Mouse (Mus musculus) ovary, adult 18-20 months (tissue): ENCODE data around the gene Cpne2.
A peak's percentile ranks its signal among the peaks of the same experiment; 100 is the strongest.

Experiments
- DNase-seq: peaks from one replicate; pipeline ENCODE4 v3.0.0; 2022; ENCODE audit warnings: low spot score, mixed read lengths

The Cpne2 gene

DNA sequence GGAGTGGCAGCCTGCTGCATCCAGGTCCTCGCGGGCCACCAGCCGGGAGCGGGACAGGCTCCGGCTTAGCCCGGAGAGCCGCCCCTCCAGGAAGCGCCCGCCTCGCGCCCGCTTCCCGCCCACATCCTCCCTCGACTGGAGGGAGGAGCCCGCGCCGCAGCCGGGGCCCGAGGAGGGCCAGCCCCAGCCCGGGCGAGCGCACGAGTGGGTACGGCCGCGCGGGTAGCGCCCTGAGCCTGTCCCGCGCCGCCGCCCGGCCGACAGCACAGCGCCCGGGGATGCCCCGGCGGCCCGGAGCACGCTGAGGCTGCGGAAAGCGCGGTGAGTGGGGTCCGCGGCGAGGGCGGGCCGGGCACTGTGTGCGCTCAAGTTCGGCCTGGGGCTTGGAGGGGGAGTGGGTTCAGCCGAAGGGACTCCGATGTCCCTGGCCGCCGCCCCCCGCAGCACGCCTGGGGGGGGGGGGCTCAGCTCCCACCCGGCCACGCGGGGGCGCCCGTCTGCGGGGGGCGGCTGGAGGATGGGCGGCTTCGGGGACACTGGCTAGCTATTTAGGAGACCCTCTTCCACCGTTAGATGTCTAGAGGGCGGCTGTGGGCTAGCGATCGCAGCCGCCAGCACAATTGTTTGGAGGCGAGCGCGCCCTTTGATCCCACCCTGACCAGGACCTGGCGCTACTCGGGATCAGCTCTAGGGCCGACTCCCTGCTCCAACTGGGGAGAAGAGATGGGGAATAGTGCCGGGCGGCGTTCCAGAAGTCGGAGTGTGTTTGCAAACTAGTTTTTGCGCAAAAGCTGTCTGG is at the start of gene Cpne2:
TSS of gene Cpne2 (plus strand) at position 118 of the 799 bp plus-strand sequence.
- DNase-seq, result peak; percentile 55

DNA sequence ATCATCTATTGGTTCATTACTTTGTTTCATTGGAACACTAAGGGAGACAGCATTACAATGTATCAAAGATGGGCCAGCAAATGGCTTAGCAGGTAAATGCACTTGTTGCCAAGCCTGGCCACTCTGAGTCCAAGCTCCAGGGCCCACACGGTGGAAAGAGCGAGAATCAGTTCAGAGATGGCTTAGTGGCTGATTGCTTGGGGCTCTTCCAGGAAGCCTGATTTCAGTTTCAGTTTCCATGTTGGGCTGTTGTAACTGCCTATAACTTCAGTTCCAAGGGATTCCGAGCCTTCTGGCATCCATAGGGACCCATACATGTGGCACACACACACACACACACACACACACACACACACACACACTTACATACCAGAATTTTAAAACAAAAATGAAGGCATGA is 47.5 kb upstream of the Cpne2 start:
- no peak for DNase-seq

DNA sequence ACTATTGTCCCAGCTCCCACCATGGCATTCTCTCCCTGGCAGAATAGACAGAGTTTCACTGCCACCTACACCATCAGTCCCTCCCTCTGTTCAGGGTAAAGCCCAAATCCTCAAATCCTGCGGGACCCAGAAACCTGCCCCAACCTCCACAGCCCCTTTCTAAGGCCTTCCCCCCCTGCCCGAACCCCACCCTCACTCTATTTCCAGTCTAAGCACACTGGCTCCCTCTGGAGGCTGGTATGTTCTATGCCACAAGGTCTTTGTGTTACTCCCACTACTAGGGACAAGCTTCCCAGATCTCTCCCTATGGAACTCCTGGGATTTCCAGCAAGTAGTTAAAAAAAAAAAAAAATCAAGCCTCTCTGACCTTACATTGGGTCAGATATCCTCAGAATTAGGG is 46.9 kb upstream of the Cpne2 start:
- DNase-seq, result no peak

DNA sequence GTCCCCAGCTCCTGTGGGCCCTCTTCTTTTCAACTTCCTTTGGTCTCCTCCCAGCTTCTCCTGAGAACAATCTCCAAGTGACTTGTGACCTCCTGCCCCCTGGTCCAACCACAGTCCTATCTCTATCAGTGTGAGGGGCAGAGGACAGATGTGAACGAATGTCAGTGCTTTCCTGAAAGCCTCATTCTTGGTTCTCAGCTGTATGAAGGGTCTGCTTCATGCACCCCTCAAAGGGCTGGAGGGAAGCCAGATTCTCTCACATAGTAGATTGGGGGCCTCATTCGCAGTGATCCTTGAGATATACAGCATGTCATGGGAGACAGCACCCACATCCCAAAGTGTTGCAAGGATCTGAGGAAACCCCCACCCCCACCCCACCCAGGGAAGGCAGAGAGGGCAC is 44.8 kb upstream of the Cpne2 start:
- DNase-seq, result no peak

DNA sequence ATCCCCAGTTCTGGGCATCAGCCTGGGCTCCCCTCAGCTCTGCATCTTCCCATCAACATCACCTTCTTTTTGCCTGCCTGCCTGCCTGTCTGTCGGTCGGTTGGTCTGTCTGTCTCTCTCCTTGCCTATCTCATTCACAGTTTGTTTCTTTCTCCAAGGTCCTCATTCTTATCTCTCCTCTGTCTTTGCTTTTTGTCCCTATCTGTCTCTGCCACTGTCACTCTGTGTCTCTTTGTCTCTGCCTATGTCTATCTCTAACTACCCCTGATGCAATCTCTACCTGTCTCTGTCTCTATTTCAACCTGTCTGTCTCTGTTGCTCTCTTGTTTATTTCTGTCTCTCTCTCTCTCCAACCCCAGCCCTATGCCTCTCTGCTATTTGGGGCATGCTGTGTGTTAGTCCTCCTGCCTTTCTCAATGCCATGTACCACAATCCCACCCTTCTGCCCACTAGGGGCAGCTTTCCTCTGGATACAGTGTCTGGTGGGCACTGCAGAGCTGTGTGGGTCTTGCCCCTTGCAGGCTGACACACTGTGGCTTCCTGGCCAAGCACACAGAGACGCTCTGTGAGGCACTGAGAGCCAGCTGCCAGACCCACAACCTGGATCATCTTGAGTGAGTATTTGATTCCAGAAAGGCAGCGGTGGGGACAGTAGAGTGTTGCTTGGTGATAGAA is 42.8 kb upstream of the Cpne2 start:
- DNase-seq, result no peak

DNA sequence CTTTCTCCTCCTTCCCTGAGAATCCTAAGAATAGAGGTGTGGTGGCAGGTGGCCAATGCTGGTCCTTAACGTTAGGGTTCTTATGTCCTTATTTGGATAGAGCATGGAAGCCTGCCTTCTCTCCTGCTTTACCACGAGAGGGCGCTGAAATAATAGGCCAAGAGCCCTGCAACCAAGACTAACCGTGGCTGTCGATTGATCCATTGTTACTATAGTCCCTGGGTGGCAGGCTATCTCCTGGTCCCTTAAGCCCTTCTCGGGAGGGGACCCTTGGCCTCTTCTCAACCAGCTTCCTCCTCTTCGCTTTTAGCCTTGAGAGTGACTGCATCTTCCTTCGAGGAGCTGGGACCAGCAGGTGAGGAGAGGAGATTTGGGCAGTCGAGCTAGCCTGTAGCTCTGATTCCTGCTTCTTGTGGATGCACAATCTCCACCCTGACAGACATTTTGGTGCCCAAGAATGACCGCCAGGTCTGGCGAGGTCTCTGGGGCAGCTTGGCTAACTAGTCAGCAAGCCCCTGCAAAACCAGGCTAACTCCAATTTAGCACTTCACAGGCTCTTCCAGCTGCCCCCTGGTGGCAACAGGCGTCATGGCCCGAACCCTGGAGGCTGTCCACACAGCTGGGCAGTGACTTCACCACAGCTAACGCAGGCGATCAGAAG is 40.6 kb upstream of the Cpne2 start:
- peak; percentile 50 for DNase-seq

DNA sequence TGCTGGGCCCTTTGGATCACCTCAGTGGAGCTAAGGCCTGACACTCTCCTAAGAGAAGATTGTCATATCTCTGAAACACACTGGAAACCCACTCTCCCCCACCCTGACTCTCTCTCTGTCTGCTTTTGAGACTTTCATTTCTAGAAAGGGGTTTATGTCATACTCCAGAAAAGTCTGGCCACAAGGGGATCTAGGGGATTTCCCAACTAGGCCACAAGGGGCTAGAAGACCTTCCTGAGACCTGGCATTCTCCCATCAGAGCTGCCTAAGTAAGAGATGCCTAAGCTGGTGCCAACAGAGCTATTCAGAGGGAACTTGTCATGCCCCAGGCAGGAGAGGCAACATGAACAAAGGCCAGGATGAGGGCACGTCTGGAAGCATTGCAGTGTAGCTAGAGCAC is 39.5 kb upstream of the Cpne2 start:
- DNase-seq, result no peak

DNA sequence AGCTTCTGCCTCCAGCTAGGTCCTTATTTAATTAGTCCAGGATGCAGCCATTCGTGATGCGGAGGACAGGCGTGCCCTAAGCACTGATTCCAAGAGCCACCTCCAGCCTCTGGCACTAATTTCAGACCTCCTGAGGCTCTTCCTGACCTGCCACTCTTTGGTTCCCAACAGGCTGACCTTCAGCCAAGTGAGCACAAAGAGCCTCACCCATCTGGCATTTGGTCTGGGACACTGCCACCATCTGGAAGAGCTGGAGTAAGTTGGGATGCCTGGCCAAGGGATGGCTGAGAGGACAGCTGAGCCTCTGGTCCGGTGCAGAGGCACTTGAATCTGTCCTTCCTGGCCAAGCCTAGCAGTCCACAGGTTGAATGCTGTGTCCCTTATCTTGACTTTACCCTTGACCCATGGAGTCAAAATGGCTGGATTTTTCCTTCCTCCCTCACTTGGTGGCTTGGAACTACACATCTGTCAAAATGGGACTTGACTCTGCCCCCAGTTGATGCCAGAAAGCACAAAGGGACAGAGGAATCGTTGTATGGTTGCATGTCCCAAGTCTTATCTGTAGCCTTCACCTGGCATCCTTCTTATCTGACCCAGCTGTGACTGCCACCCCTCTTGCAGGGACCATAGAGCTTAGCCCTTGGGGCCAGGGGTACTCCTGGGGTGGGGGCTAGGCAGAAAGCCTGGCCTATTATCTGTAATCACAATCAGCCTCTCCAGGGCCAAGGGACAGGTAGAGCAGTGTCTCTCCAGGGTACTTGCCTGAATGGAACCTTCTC is 17.2 kb upstream of the Cpne2 start:
- DNase-seq, result no peak

DNA sequence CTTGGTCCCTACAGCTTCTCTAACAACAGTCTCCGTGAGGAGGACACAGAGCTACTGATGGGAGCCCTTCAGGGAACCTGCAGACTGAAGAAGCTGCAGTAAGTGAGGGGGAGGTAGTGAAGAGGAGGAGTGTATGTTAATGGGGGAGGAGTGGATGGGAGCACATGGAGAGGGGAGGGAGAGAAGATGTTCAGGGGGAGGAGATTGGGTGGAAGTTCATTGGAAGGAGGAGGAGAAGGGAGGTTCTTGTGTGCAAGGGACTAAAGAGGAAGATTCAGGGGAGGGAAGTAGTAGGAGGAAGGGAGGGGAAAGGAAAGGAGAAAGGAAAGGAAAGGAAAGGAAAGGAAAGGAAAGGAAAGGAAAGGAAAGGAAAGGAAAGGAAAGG is 16.6 kb upstream of the Cpne2 start:
- DNase-seq, result no peak

DNA sequence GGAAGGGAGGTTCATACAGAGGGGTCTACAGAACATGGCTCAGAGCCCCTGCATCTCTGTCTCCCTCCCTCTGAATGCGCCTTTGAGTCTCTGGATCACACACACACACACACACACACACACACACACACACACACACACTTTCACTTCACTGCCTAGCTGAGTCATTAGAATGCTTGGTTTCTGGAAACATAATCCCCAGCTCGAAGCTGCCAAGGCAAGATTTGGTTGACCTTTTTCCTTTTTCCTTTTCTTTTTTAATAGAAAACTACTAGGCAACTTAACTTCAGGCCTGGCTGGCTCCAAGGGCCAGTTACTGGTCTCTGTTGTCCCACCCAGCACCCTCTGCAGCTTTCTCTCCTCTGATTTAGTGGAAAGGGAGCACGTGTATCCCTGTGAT is 16.0 kb upstream of the Cpne2 start:
- no peak for DNase-seq

DNA sequence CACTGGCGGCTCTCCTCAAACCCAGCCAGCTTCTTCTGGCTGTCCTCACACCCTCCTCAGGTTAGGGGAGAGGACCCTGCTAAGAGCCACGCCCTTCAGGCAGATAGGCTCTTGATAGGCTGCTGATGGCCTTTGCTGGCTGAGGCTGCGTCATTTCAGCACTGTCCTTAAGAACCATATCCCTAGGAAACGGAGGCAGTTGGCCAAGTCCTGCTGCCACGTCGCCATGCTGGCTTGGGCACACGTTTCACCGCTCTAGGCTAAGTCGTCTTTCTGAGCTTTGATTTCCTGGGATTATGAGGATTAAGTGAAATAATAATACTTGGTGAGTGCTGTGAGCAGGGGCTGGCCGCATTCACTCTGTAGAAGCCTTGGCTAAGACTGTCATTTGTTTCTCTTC is 14.5 kb upstream of the Cpne2 start:
- no peak for DNase-seq

DNA sequence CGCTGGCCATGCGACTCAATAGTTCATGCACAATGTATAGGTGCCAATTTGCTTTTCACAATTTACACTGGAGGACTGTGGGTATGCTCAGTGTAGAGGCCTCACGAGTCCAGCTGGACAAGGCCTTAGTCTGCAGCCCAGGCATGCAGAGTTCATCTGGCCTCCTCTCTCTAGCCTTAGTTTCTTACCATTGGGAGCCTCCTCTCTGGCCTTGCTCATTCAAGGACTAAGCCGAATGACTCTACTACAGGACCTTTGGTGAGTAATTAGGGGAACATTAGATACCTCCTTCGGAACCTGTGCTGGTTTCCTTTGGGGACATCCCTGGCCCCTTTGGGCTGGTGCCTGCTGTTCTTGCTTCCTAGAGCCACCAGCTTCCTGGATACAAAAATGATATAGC is 13.8 kb upstream of the Cpne2 start:
- DNase-seq, result no peak

DNA sequence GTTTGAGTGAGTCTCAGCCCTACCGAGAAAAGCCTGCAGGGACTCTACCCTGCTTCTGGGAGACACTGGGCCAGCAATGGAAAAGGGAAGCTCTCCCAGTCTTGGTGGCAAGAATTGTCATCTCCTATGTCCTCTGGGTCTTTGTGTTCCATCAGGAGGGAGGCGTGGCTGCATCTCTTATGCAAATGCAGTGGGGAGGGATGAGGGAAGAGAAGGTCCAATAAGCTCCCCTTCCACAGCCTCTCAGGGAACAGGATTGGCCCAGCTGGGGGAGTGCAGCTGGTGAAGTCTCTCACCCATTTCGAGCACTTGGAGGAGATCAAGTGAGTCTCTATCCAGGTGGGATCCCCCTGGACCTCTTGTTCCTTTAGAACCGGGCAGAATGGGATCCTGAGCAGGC is 11.3 kb upstream of the Cpne2 start:
- no peak for DNase-seq

DNA sequence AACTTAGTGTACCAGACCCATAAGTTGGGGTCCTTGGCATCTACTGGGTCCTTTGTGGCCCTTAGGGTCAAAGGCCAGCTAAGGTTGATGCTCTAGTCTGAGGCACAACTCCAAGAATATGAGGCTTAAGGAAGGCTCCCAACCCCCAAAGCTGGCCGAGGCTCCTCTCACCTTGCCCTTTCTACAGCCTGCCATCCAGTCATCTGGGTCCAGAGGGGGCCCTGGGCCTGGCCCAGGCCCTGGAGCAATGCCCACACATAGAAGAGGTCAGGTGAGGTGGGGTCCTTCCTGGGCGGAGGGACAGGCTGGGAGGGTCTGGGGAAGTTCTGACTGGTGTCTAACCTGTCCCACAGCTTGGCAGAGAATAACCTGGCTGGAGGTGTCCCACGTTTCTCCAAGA is 10.3 kb upstream of the Cpne2 start:
- no peak for DNase-seq

DNA sequence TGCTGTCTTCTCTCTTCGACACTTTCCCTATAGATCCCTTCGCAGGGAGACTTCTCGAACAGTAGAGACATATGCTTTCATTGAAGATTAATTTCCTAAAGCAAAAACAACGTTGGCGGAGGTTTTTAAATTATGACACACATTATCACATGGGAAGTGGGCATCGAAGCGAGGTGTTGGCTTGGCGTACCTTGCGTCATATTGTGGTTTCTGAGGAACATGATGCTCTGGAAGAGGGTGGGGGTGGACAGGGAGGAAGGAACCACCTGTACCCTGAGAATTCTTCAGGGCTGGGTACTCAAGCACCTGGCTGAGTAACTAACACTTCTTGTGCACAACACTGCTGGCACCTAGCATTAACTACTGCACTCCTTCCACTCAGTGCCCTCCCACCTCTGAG is 8.2 kb upstream of the Cpne2 start:
- DNase-seq, result no peak

DNA sequence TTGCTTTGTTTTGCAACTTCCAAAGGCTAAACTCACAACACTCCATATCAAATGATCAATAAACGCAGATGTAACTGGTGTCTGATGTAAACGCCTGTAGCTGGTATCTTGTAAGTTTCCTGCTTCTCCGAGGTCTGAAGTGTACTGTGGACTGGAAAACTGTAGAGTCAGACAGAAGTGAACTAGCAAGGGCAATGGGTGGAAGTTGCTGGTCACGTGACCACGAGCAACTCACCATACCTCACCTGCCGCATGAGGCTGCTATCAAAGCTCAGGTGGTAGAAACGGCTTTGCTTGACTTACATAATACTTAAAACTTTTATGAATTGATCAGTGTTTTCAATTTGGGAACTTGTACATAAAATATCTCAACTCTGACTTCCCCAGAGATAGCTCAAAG is 5.6 kb upstream of the Cpne2 start:
- no peak for DNase-seq

DNA sequence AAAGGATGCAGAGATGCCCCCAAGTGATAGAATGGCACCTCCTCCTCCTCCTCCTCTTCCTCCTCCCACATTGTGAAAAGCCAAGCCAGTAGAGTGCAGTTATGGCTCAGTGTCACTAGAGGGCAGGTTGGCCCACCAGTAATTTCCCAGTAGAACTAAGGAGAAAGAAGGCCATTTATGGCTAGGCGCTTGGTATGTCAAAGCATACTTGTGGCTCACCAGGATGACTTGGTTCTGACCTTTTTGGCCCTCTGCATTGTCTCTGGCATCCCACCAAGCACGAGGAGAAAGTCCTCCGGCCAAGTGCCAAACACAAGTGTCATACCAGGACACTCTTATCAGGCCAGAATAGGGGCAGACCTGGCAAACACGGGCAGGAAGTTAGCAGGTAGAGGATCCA is 4.5 kb upstream of the Cpne2 start:
- peak; percentile 9 for DNase-seq

DNA sequence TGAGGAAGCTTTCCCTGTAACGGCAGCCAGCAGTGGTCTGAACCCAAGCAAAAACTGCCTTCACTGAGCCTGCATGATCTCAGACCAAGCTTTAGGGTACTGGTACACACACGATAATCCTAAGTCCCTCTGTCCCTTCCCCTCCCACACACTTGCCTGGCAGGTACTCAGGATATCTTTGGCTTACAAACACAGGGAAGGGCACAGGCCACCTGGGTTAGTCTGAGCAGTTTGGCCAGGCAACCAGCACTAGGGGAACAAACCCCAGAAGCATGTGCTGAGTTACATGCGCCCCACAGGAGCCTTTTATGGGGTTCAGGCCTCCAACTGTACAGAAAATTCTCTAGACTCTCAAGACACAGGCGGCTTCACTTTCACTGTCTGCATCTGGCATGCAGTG is 2.9 kb upstream of the Cpne2 start:
- DNase-seq, result no peak

DNA sequence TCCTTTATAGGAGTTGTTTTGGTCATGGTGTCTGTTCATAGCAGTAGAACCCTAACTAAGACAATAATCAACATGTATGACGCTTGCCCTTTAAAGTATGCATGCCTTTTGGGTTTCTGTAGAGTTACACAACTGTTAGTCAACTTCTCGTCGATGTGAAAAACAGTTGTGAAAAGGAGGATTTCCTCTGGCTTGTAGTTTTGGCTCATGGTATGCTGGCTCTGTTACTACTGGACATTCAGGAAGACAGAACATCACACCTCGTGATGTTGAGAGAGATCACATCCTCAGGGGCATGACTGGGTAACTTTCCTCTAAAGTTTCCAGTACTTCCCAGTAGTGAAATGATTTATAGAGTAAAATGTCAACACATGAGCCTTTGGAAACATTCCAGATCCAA is 2.1 kb upstream of the Cpne2 start:
- no peak for DNase-seq

DNA sequence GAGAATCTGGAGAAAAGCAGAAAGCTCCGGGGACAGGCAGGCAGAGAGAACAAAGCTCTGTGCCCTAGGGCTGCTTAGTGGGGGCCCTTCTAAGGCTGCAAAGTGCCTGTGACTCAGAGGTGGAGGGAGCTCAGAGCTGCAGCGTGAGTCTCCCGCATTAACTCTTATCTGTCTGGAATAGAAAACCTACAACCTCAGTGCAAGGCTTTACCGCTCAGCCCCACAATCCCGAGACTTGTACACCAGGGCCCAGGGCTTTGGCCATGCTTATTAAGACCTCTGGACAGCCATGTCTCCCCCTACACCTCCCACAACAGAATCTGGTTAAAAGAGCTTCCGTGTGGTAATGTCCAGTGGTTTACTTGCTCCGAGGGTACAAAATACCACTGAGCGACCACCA is 790 bp upstream of the Cpne2 start:
- DNase-seq, result no peak

DNA sequence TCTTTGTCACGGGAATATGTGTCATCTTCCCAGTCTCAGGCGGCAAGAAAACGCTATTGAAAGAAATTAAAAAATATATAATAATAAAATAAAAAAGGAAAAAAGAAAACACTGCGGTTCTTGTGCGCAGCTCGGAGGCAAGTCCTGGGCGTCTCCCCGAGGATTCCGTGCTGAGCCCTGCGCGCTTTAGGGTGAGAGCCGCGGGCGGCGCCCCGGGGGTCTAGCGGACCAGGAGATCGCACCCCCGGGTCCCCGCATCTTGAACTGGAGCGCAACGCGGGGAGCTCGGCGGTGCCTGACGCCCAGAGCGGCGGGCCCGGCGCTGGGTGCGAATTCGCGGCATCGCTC is 291 bp upstream of the Cpne2 start:
- DNase-seq, result no peak

DNA sequence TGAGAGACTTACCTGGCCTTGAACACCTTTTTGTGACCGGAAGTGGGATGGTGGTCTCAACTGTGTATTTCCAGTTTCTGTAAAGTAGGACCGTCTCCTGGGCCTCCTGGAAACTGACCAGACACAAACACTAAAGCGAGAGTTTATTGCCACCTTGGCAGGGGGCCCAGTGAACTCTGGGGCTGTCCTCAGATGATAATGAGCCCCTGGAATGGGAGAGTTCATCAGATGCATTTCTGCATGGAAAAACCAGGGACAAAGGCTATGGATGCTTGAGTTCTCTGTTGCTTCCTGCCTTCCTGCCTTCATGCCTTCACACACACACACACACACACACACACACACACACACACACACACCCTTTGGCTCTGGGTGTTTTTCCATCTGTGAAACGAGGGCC is 1.8 kb downstream of the Cpne2 start:
- DNase-seq, result no peak

DNA sequence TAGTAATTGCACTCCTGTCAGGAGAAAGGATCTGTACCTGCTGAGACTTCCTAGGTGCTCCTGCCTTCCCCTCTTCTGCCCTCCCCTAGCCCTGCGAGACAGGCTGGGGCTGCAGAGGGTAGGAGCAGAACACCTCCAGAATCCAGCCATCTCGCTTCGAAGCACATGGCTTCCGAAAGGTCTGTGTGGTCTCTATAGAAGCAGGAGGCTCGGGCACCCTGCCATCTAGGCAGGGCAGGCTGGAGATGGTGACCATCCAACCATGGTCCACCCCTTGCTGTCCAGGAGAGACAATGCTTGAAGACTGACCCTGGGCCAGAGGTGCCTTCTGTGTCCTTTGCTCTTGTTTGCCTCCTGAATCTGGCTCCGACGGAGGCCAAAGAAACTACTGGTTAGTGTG is 2.8 kb downstream of the Cpne2 start:
- DNase-seq, result no peak
